Mouse (Mus musculus) G1E (cell line): ENCODE measurements at regions not wholly inside any gene's neighbourhood (a gene's known extent, or its start where the extent isn't known, plus 50 kb on each side); places are given as distances from the start of the nearest gene placed in this dataset.

ENCODE experiments used
- CTCF ChIP-seq: IDR thresholded peaks from 2 replicates; pipeline ENCODE4 v1.5.1; 2012; ENCODE audit warnings: low read depth, low read length, inconsistent platforms, mixed read lengths
- GATA1 ChIP-seq: IDR thresholded peaks from 2 replicates; pipeline ENCODE4 v1.6.1; 2012; ENCODE audit warnings: borderline replicate concordance, low read length, inconsistent platforms, mixed read lengths
- POLR2AphosphoS5 ChIP-seq: IDR thresholded peaks from 2 replicates; pipeline ENCODE4 v1.6.1; 2012; ENCODE audit warnings: low read depth, low read length, inconsistent platforms; ENCODE audit not compliant: insufficient replicate concordance
- TAL1 ChIP-seq: conservative IDR thresholded peaks from 2 replicates; pipeline ENCODE4 v1.6.1; 2012; ENCODE audit warnings: low read depth, low read length, inconsistent platforms, mixed read lengths

GRCm38 (mm10) chr12:45125866-45126265 is 51.4 kb upstream of the Stxbp6 start:
- TF ChIP-seq CTCF (no peak), GATA1 (no peak), TAL1 (no peak), POLR2AphosphoS5 (no peak)
